Mouse (Mus musculus) liver, embryonic 16.5 days (tissue): Measurements from ENCODE around the gene Eid1. TPM values are rescaled to one million over a fixed set of nuclear protein-coding genes. Genes with fewer than 3 reads are reported as not detected.
A peak's percentile ranks its signal among the peaks of the same experiment; 100 is the strongest.

ENCODE experiments used
- ATAC-seq: fragments of 200-750 bp; cut with Nextera tagmentation; 2 replicates; pipeline ENCODE4 v1.8.0; 2017; ENCODE audit warnings: low read depth, mild to moderate bottlenecking, moderate number of reproducible peaks, moderate library complexity
- H3K27ac ChIP-seq: fragments of 300-500 bp; sonication (generic); 2 replicates; pipeline ENCODE4 v1.5.1; 2014; ENCODE audit warnings: mild to moderate bottlenecking, low read length
- H3K27me3 ChIP-seq: fragments of 300-500 bp; sonication (generic); 2 replicates; pipeline ENCODE4 v1.6.1; 2014; ENCODE audit warnings: low read depth, low read length, mixed read lengths; ENCODE audit not compliant: control insufficient read depth, insufficient read depth
- H3K36me3 ChIP-seq: fragments of 300-500 bp; sonication (generic); 2 replicates; pipeline ENCODE4 v1.6.1; 2014; ENCODE audit warnings: mild to moderate bottlenecking; ENCODE audit not compliant: control insufficient read depth, insufficient read depth
- H3K4me1 ChIP-seq: fragments of 300-500 bp; sonication (generic); 2 replicates; pipeline ENCODE4 v1.6.1; 2014; ENCODE audit warnings: low read depth, low read length, mixed read lengths; ENCODE audit not compliant: control insufficient read depth
- H3K4me2 ChIP-seq: fragments of 300-500 bp; sonication (generic); 2 replicates; pipeline ENCODE4 v1.6.1; 2014; ENCODE audit warnings: low read depth, low read length, mixed read lengths
- H3K4me3 ChIP-seq: fragments of 300-500 bp; sonication (generic); 2 replicates; pipeline ENCODE4 v1.5.1; 2014; ENCODE audit warnings: low read depth, mild to moderate bottlenecking, low read length
- H3K9ac ChIP-seq: fragments of 300-500 bp; sonication (generic); 2 replicates; pipeline ENCODE4 v1.6.1; 2014; ENCODE audit warnings: low read depth, low read length
- H3K9me3 ChIP-seq: fragments of 300-500 bp; sonication (generic); replicated peaks from 2 replicates; pipeline ENCODE4 v1.6.1; 2016; ENCODE audit warnings: low read length; ENCODE audit not compliant: control insufficient read depth
- WGBS: fragments of 180-500 bp; shearing (Covaris S2); extraction: QIAGEN DNeasy Blood & Tissue Kit; methylation state at CpG from one replicate; pipeline ENCODE4 v1.1.7; 2014; ENCODE audit not compliant: insufficient replicate concordance; 5-methylcytosine and 5-hydroxymethylcytosine counted together
- polyA plus RNA-seq: library from polyadenylated mRNA; unstranded; fragments of >200 nt; fragmentation: Nextera tagmentation; extraction: Ambion mirVana; gene quantifications from 2 replicates; pipeline ENCODE4 v1.2.1, GENCODE M21; 2015

Gene Eid1
- polyA plus RNA-seq, result 34.2 and 34.7 TPM in 2 replicates

DNA sequence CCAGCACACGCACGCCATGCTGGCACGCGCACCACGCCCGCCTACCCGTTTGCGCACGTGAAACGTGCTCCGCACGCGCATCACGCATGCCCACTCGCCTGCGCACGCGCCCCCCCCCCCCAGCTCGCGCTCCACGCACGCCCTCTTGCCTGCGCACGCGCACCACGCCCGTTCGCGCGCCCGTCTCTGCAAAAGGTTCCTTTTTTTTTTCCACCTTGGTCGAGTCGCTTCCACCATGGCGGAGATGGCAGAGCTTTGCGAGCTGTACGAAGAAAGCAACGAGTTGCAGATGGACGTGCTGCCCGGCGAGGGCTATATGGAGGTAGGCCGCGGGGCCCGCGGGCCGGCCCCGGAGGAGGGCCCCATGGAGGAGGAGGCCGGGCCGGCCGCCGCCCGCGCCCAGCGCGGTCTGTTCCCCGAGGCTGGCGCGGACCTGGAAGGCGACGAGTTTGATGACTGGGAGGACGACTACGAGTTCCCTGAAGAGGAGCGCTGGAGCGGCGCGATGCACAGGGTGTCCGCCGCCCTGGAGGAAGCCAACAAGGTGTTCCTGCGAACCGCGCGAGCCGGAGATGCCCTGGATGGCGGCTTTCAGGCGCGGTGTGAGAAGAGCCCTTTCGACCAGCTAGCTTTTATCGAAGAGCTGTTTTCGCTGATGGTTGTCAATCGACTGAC lies at the start of gene Eid1:
Gene Eid1, plus strand, starts transcription at position 139 of the 675 bp plus-strand sequence.
- Histone ChIP-seq H3K9ac (peak within 1 kb of the TSS; percentile 80), H3K27ac (peak within 1 kb of the TSS; percentile 93), H3K4me2 (peak within 1 kb of the TSS; percentile 84), H3K36me3 (no peaks in the 10 kb centered on the region), H3K4me1 (peaks cover 15% of the 10 kb centered on the region), H3K27me3 (no peaks in the 10 kb centered on the region), H3K4me3 (peak within 1 kb of the TSS; percentile 80), H3K9me3 (no peaks in the 10 kb centered on the region)
- ATAC-seq, result peak; percentile 91
- under 1% methylated on average over 73 of the region's 79 CpGs for WGBS

GRCm38 (mm10) chr2:125623211-125623610 lies 49.7 kb upstream of the Eid1 start:
- Histone ChIP-seq H3K9ac (peak overlapping the region; percentile 91), H3K4me3 (peak overlapping the region; percentile 84), H3K27me3 (no peaks in the 10 kb centered on the region), H3K36me3 (peaks cover 19% of the 10 kb centered on the region), H3K4me1 (peaks cover 25% of the 10 kb centered on the region), H3K4me2 (peak overlapping the region; percentile 78), H3K9me3 (no peaks in the 10 kb centered on the region), H3K27ac (0 out of 2 replicates have a peak overlapping the region, but pooled peaks have one; percentile 18)
- ATAC-seq, result no peak
- WGBS, result 74% methylated on average over 15 of the region's 15 CpGs

- Histone ChIP-seq H3K4me2 (peak overlapping the region; percentile 78), H3K9me3 (no peaks in the 10 kb centered on the region), H3K36me3 (peaks cover 12% of the 10 kb centered on the region), H3K27me3 (no peaks in the 10 kb centered on the region), H3K4me3 (peak overlapping the region; percentile 84), H3K4me1 (peaks cover 25% of the 10 kb centered on the region), H3K9ac (peak overlapping the region; percentile 91), H3K27ac (peak overlapping the region; percentile 65)
- ATAC-seq, result no peak
- WGBS, result 3% methylated on average over 9 of the region's 9 CpGs
These were observed 48.7 kb upstream of the Eid1 start for GRCm38 (mm10) chr2:125624127-125624685.

- no peaks in the 10 kb centered on the region for H3K27me3 ChIP-seq
- ATAC-seq, result peak; percentile 99
- peak within 1 kb of the TSS; percentile 84 for H3K4me3 ChIP-seq
- 0% methylated on average over 50 of the region's 50 CpGs for WGBS
- H3K4me1 ChIP-seq, result peaks cover 25% of the 10 kb centered on the region
- H3K9me3 ChIP-seq, result no peaks in the 10 kb centered on the region
- peak within 1 kb of the TSS; percentile 65 for H3K27ac ChIP-seq
- peaks cover 5% of the 10 kb centered on the region for H3K36me3 ChIP-seq
- peak within 1 kb of the TSS; percentile 84 for H3K4me2 ChIP-seq
- H3K9ac ChIP-seq, result peak within 1 kb of the TSS; percentile 91
These were observed 48.0 kb upstream of the Eid1 start, which contains the start of gene Cep152 for GRCm38 (mm10) chr2:125624837-125625351. Gene Cep152, minus strand, starts transcription at chr2:125625113.

- Histone ChIP-seq H3K9ac (no peak overlapping the region), H3K4me1 (peaks cover 25% of the 10 kb centered on the region), H3K4me3 (no peak overlapping the region), H3K9me3 (no peaks in the 10 kb centered on the region), H3K4me2 (no peak overlapping the region), H3K27ac (no peak overlapping the region), H3K36me3 (no peaks in the 10 kb centered on the region), H3K27me3 (no peaks in the 10 kb centered on the region)
- ATAC-seq, result no peak
- WGBS, result 84% methylated on average over 4 of the region's 4 CpGs
These were observed 46.4 kb upstream of the Eid1 start for GRCm38 (mm10) chr2:125626536-125626935.

GRCm38 (mm10) chr2:125628487-125628886 lies 44.4 kb upstream of the Eid1 start:
- Histone ChIP-seq H3K4me1 (peaks cover 16% of the 10 kb centered on the region), H3K27me3 (no peaks in the 10 kb centered on the region), H3K4me3 (no peak overlapping the region), H3K4me2 (no peak overlapping the region), H3K9ac (no peak overlapping the region), H3K9me3 (no peaks in the 10 kb centered on the region), H3K27ac (no peak overlapping the region), H3K36me3 (no peaks in the 10 kb centered on the region)
- whole genome bisulfite sequencing, result 60% methylated on average over 6 of the region's 6 CpGs
- ATAC-seq, result no peak

DNA sequence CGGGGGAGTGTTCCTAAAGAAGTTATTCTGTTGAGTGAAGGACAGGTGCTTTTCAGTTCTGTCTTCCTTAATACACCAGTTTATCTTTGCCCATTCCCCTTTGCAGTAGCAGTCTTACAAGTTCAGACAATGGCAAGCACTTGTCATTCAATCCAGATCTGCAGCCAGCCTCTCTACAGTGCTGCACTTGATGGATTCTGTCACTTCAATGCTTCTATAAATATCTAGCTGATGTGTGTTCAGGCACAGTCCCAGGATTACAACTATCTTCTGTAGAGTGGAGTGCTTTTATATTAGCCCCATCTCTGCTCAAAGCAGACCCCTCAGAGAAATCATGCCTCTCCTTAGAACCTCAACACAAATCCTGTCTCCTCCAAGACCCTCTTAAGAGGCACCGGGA lies 42.9 kb upstream of the Eid1 start:
- Histone ChIP-seq H3K4me3 (no peak overlapping the region), H3K4me2 (no peak overlapping the region), H3K9me3 (no peaks in the 10 kb centered on the region), H3K9ac (no peak overlapping the region), H3K27ac (no peak overlapping the region), H3K4me1 (peaks cover 8% of the 10 kb centered on the region), H3K36me3 (no peaks in the 10 kb centered on the region), H3K27me3 (no peaks in the 10 kb centered on the region)
- 83% methylated on average over 2 of the region's 2 CpGs for WGBS
- no peak for ATAC-seq

DNA sequence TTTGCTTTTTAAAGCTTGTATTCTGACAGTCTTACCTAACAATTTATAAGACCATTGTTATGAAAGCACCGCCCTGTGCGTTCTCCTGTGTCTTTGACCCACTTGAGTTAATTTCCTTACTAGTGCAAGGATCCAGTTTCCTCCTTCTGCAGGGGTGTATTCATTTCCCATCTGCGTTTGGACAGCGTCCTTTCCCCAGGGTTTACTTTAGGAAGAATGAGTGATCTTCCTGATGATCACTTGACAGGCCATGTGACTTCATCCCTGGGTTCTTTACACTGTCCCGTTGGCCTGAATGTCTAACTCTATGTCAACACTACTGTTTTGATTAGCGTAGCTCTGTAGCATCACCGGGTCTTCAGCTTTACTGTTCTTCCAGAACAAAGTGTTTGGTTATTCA lies 35.6 kb upstream of the Eid1 start:
- Histone ChIP-seq H3K9me3 (no peaks in the 10 kb centered on the region), H3K9ac (no peak overlapping the region), H3K4me2 (no peak overlapping the region), H3K36me3 (no peaks in the 10 kb centered on the region), H3K27ac (no peak overlapping the region), H3K27me3 (no peaks in the 10 kb centered on the region), H3K4me3 (no peak overlapping the region), H3K4me1 (no peaks in the 10 kb centered on the region)
- WGBS, result 67% methylated on average over 7 of the region's 7 CpGs
- no peak for ATAC-seq

- Histone ChIP-seq H3K36me3 (no peaks in the 10 kb centered on the region), H3K4me2 (no peak overlapping the region), H3K4me3 (no peak overlapping the region), H3K9me3 (no peaks in the 10 kb centered on the region), H3K27ac (no peak overlapping the region), H3K27me3 (no peaks in the 10 kb centered on the region), H3K4me1 (no peaks in the 10 kb centered on the region), H3K9ac (no peak overlapping the region)
- no peak for ATAC-seq
- WGBS, result 72% methylated on average over 6 of the region's 6 CpGs
These were observed 28.0 kb upstream of the Eid1 start for GRCm38 (mm10) chr2:125644912-125645311.
